Mouse (Mus musculus) ovary, adult 18-20 months (tissue): Measurements from ENCODE around the gene Bmp10.
"Not testable (repeated sequence)": the region's sequence is repeated elsewhere in the genome, so short reads cannot be mapped to it uniquely, and the experiment has no call there.

ENCODE experiments used
- DNase-seq: peaks from one replicate; pipeline ENCODE4 v3.0.0; 2022; ENCODE audit warnings: low spot score, mixed read lengths

Bmp10 gene

GRCm38 (mm10) chr6:87447217-87447616 lies 18.4 kb downstream of the Bmp10 start:
- DNase-seq = no peak

GRCm38 (mm10) chr6:87449534-87449933 lies 20.7 kb downstream of the Bmp10 start:
- no peak for DNase-seq

- DNase-seq = no peak
These were observed 22.2 kb downstream of the Bmp10 start for GRCm38 (mm10) chr6:87451016-87451415.

GRCm38 (mm10) chr6:87451771-87452170 lies 23.0 kb downstream of the Bmp10 start:
- no peak for DNase-seq

GRCm38 (mm10) chr6:87455507-87455906 lies 26.7 kb downstream of the Bmp10 start:
- no peak for DNase-seq

GRCm38 (mm10) chr6:87466221-87466620 lies 37.4 kb downstream of the Bmp10 start:
- DNase-seq = no peak

GRCm38 (mm10) chr6:87467373-87467772 lies 38.6 kb downstream of the Bmp10 start:
- no peak for DNase-seq

GRCm38 (mm10) chr6:87468372-87468771 lies 39.6 kb downstream of the Bmp10 start:
- DNase-seq = peak; percentile 9

GRCm38 (mm10) chr6:87470098-87470497 lies 41.3 kb downstream of the Bmp10 start:
- DNase-seq = not testable (repeated sequence)

- no peak for DNase-seq
These were observed 46.4 kb downstream of the Bmp10 start for GRCm38 (mm10) chr6:87475223-87475622.

- no peak for DNase-seq
These were observed 50.1 kb downstream of the Bmp10 start for GRCm38 (mm10) chr6:87478847-87479246.

- no peak for DNase-seq
These were observed 50.7 kb downstream of the Bmp10 start for GRCm38 (mm10) chr6:87479291-87479999.

GRCm38 (mm10) chr6:87483224-87483899 lies 54.6 kb downstream of the Bmp10 start:
- no peak for DNase-seq

- DNase-seq = no peak
These were observed 55.1 kb downstream of the Bmp10 start for GRCm38 (mm10) chr6:87483900-87484289.

GRCm38 (mm10) chr6:87484806-87485205 lies 56.0 kb downstream of the Bmp10 start:
- no peak for DNase-seq
